ENCODE assay signal across 8 mouse cellular contexts in genomic region chr10:40348566-40349536, GRCm38 (mm10). TPM values are rescaled to one million over a fixed set of nuclear protein-coding genes. Genes with fewer than 3 reads are reported as not detected.
A peak's percentile ranks its signal among the peaks of the same experiment; 100 is the strongest.
DNase-seq lines count a peak whose midpoint lies in the region; ATAC-seq lines count a peak whose summit lies in the region.

No protein-coding gene starts in this region.

- peak overlapping the region; percentile 78 for H3K4me3 ChIP-seq in hindbrain, embryonic 15.5 days

- under 1% methylated on average over 74 of the region's 76 CpGs for WGBS in hindbrain, embryonic 15.5 days

- H3K27me3 ChIP-seq in hindbrain, embryonic 15.5 days = no peaks in the 10 kb centered on the region

- H3K36me3 ChIP-seq in hindbrain, embryonic 15.5 days = no peaks in the 10 kb centered on the region

- ATAC-seq in hindbrain, embryonic 15.5 days (ENCODE audit: low FRiP score, low read depth) = peak; percentile 99

- peak overlapping the region; percentile 74 for H3K4me2 ChIP-seq in hindbrain, embryonic 15.5 days

- peaks cover 24% of the 10 kb centered on the region for H3K4me1 ChIP-seq in hindbrain, embryonic 15.5 days (replicated peaks)

- peak overlapping the region; percentile 89 for H3K27ac ChIP-seq in hindbrain, embryonic 15.5 days (replicated peaks)

- H3K9me3 ChIP-seq in hindbrain, embryonic 15.5 days = no peaks in the 10 kb centered on the region

- DNase-seq in T-cell, adult 2 months (ENCODE audit: low spot score) = peak; percentile 99
- peak; percentile 96 to 97 for DNase-seq in cerebellum, postnatal 36 days
- DNase-seq in frontal cortex, postnatal 36 days (ENCODE audit: low spot score in 2 of 2) = peak; percentile 96 to 97
- peak; percentile 95 for DNase-seq in left cerebral cortex, adult 11 months (ENCODE audit: low spot score)
- DNase-seq in lung, postnatal 4 days = peak; percentile 98 to 99
- peak; percentile 99 for DNase-seq in retina, postnatal 7 days (ENCODE audit: low read depth, low spot score)
- DNase-seq in urinary bladder, adult 2 months (ENCODE audit: low spot score) = peak; percentile 86

- H3K9ac ChIP-seq in hindbrain, embryonic 15.5 days = peak overlapping the region; percentile 86

RNA-seq across cellular contexts. Expression of gene Cdk19, which starts 9.5 kb away (rescaled TPM):
- 10.4 and 11.7 TPM in 2 replicates for polyA plus RNA-seq in hindbrain, embryonic 15.5 days (2015; fragmentation: Nextera tagmentation; extraction: Ambion mirVana)
- 14.6 and 17.0 TPM in 2 replicates for polyA plus RNA-seq in urinary bladder, adult 2 months (2012; rRNA removed)

RNA-seq across cellular contexts. Expression of gene Amd1, which starts 46.9 kb away (rescaled TPM):
- 39.5 and 41.8 TPM in 2 replicates for polyA plus RNA-seq in hindbrain, embryonic 15.5 days (2015; fragmentation: Nextera tagmentation; extraction: Ambion mirVana)
- 99.7 and 110 TPM in 2 replicates for polyA plus RNA-seq in urinary bladder, adult 2 months (2012; rRNA removed)

Comparison
In these comparisons a context has a peak if more than half of its experiments do, and no peak if none do; other contexts are left out.
1. Peak in every context shown above with its lines: DNase-seq, ATAC-seq, H3K4me3 ChIP-seq and H3K27ac ChIP-seq.